9 mouse cellular contexts compared by ENCODE assay signal in the genomic region with DNA sequence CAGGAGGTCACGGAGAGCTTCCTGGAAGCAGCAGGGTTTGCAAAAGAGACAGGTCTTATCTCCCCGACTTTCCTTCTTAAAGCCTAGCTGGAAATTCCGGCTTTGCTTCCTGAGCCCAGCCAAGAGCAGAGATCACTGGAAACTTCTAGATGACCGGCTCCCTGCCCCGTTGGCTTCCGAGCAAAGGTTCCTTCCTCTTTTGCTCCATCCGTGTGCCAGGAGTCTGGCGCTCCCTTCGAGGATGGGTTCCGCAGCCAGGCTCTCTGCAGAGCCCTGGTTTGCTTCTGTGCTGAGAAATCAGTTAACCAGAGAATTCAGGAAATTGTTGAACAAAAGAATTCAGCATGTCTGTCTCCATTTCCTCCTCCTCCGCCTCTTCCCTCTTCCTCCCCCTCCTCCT. TPM values are rescaled to one million over a fixed set of nuclear protein-coding genes. Genes with fewer than 3 reads are reported as not detected.
DNase-seq lines count a peak whose midpoint lies in the region; ATAC-seq and TF ChIP-seq lines count a peak whose summit lies in the region.
"Had no signal": no experiment of that assay in that cellular context is flagged by ENCODE, and none has a peak within 500 bp of the region (broad histone marks: within the 10 kb centered on the region; RNA-seq: fewer than 3 reads in every experiment).

No protein-coding gene starts in this region.

- H3K27me3 ChIP-seq in liver, postnatal 0 days (ENCODE audit: insufficient read depth, low read length), result no peaks in the 10 kb centered on the region
- no peaks in the 10 kb centered on the region for H3K27me3 ChIP-seq in heart, embryonic 11.5 days (ENCODE audit: control insufficient read depth, insufficient read depth, low read length)
- H3K27me3 ChIP-seq in kidney, embryonic 15.5 days, result no peaks in the 10 kb centered on the region
- H3K27me3 ChIP-seq in neural tube, embryonic 15.5 days (replicated peaks), result no peaks in the 10 kb centered on the region
- H3K27me3 ChIP-seq: neural tube, embryonic 12.5 days had no signal

- no peak for TF ChIP-seq EP300 in liver, postnatal 0 days (IDR thresholded peaks at IDR 0.05; ENCODE audit: low read depth)

- DNase-seq in liver, postnatal 0 days, result no peak
- no peak for DNase-seq in liver
- peak; percentile 40 to 47 for DNase-seq in lung, postnatal 4 days
- DNase-seq in left cerebral cortex, postnatal 36 days (ENCODE audit: low spot score in 2 of 2), result no peak

- no peaks in the 10 kb centered on the region for H3K36me3 ChIP-seq in liver, postnatal 0 days (replicated peaks; ENCODE audit: insufficient read depth, low read length)
- no peaks in the 10 kb centered on the region for H3K36me3 ChIP-seq in heart, embryonic 11.5 days (ENCODE audit: control insufficient read depth, insufficient read depth, low read length)
- H3K36me3 ChIP-seq in kidney, embryonic 15.5 days, result no peaks in the 10 kb centered on the region
- H3K36me3 ChIP-seq in neural tube, embryonic 15.5 days, result no peaks in the 10 kb centered on the region
- H3K36me3 ChIP-seq: neural tube, embryonic 12.5 days had no signal

- H3K4me1 ChIP-seq in liver, postnatal 0 days (ENCODE audit: insufficient read depth), result no peaks in the 10 kb centered on the region; the same call in 1 of the 2 replicates
- H3K4me1 ChIP-seq in heart, embryonic 11.5 days (ENCODE audit: control insufficient read depth, insufficient read depth, low read length), result no peaks in the 10 kb centered on the region
- H3K4me1 ChIP-seq in kidney, embryonic 15.5 days, result peaks cover 13% of the 10 kb centered on the region
- no peaks in the 10 kb centered on the region for H3K4me1 ChIP-seq in neural tube, embryonic 15.5 days
- H3K4me1 ChIP-seq: neural tube, embryonic 12.5 days had no signal

- no peak overlapping the region for H3K4me2 ChIP-seq in liver, postnatal 0 days (ENCODE audit: low read depth, low read length)
- H3K4me2 ChIP-seq in heart, embryonic 11.5 days, result no peak overlapping the region
- H3K4me2 ChIP-seq in kidney, embryonic 15.5 days, result 0 out of 2 replicates have a peak overlapping the region, but pooled peaks have one; percentile 0
- H3K4me2 ChIP-seq in neural tube, embryonic 15.5 days, result no peak overlapping the region
- H3K4me2 ChIP-seq: neural tube, embryonic 12.5 days had no signal

- no peak for TF ChIP-seq CTCF in liver, postnatal 0 days (IDR thresholded peaks at IDR 0.05; ENCODE audit: low read depth)

- H3K9me3 ChIP-seq in liver, postnatal 0 days (ENCODE audit: low read length), result no peaks in the 10 kb centered on the region
- no peaks in the 10 kb centered on the region for H3K9me3 ChIP-seq in heart, embryonic 11.5 days (replicated peaks; ENCODE audit: control insufficient read depth, low read length)
- H3K9me3 ChIP-seq in kidney, embryonic 15.5 days (replicated peaks), result no peaks in the 10 kb centered on the region
- no peaks in the 10 kb centered on the region for H3K9me3 ChIP-seq in neural tube, embryonic 15.5 days (replicated peaks)
- H3K9me3 ChIP-seq: neural tube, embryonic 12.5 days had no signal

- H3K9ac ChIP-seq in liver, postnatal 0 days (replicated peaks), result no peak overlapping the region
- no peak overlapping the region for H3K9ac ChIP-seq in heart, embryonic 11.5 days (ENCODE audit: low read depth, low read length)
- no peak overlapping the region for H3K9ac ChIP-seq in kidney, embryonic 15.5 days
- H3K9ac ChIP-seq in neural tube, embryonic 15.5 days (replicated peaks), result no peak overlapping the region
- H3K9ac ChIP-seq: neural tube, embryonic 12.5 days had no signal

- ATAC-seq in liver, postnatal 0 days, result peak; percentile 40; the same call in 1 of the 2 replicates
- ATAC-seq in heart, embryonic 11.5 days (replicated peaks; ENCODE audit: insufficient number of reproducible peaks, low FRiP score, low TSS enrichment), result no peak
- ATAC-seq in kidney, embryonic 15.5 days (replicated peaks; ENCODE audit: low FRiP score), result no peak
- ATAC-seq in neural tube, embryonic 15.5 days (ENCODE audit: low FRiP score), result no peak
- ATAC-seq: inflammation-experienced regulatory T-cells, adult 6 months had no signal

- H3K27ac ChIP-seq in liver, postnatal 0 days (ENCODE audit: low read depth), result no peak overlapping the region
- peak overlapping the region; percentile 25 for H3K27ac ChIP-seq in heart, embryonic 11.5 days (ENCODE audit: low read depth, low read length)
- H3K27ac ChIP-seq in kidney, embryonic 15.5 days, result peak overlapping the region; percentile 72
- no peak overlapping the region for H3K27ac ChIP-seq in neural tube, embryonic 15.5 days (replicated peaks)
- H3K27ac ChIP-seq: neural tube, embryonic 12.5 days had no signal

- intact Hi-C loops in left cerebral cortex, postnatal 36 days (cut with DNase I), result no loop called here

- H3K4me3 ChIP-seq in liver, postnatal 0 days (ENCODE audit: low read depth, low read length), result no peak overlapping the region
- H3K4me3 ChIP-seq in heart, embryonic 11.5 days (ENCODE audit: low read depth, low read length), result no peak overlapping the region
- H3K4me3 ChIP-seq in kidney, embryonic 15.5 days (replicated peaks), result no peak overlapping the region
- H3K4me3 ChIP-seq in neural tube, embryonic 15.5 days (replicated peaks), result no peak overlapping the region
- H3K4me3 ChIP-seq: neural tube, embryonic 12.5 days had no signal

- WGBS in liver, postnatal 0 days (ENCODE audit: insufficient replicate concordance), result 23% methylated on average over 11 of the region's 11 CpGs
- WGBS in heart, embryonic 11.5 days (ENCODE audit: insufficient replicate concordance), result 46% methylated on average over 11 of the region's 11 CpGs
- WGBS in kidney, embryonic 15.5 days, result 65% methylated on average over 11 of the region's 11 CpGs
- 73% methylated on average over 11 of the region's 11 CpGs for WGBS in neural tube, embryonic 15.5 days

RNA-seq across cellular contexts. Expression of a gene that starts 10.1 kb away (rescaled TPM):
- 0.21 and 0.27 TPM in 2 replicates for polyA plus RNA-seq in liver, postnatal 0 days (2015; fragmentation: Nextera tagmentation; extraction: Ambion mirVana)
- polyA plus RNA-seq in heart, embryonic 11.5 days (2014; fragmentation: Nextera tagmentation; extraction: Ambion mirVana), result 1.0 and 1.1 TPM in 2 replicates
- 4.6 and 5.0 TPM in 2 replicates for polyA plus RNA-seq in kidney, embryonic 15.5 days (2015; fragmentation: Nextera tagmentation; extraction: Ambion mirVana)
- total RNA-seq in left cerebral cortex, postnatal 36 days (2021), result 1 to 10 TPM in 1 of 2 experiments, under 1 TPM in 1; 0.44 to 2.5 TPM
- 6.7 and 7.7 TPM in 2 replicates for polyA plus RNA-seq in neural tube, embryonic 15.5 days (2015; fragmentation: Nextera tagmentation; extraction: Ambion mirVana)

Comparison
In these comparisons a context has a peak if more than half of its experiments do, and no peak if none do; other contexts are left out.
1. DNase-seq: peak in lung, postnatal 4 days (2 of 2); none in liver, postnatal 0 days (single experiment), liver (single experiment) and left cerebral cortex, postnatal 36 days (0 of 2).
2. H3K27ac ChIP-seq: peak in heart, embryonic 11.5 days (single experiment) and kidney, embryonic 15.5 days (single experiment); none in liver, postnatal 0 days (single experiment) and neural tube, embryonic 15.5 days (single experiment).